16 mouse cellular contexts compared by ENCODE assay signal in the genomic region with DNA sequence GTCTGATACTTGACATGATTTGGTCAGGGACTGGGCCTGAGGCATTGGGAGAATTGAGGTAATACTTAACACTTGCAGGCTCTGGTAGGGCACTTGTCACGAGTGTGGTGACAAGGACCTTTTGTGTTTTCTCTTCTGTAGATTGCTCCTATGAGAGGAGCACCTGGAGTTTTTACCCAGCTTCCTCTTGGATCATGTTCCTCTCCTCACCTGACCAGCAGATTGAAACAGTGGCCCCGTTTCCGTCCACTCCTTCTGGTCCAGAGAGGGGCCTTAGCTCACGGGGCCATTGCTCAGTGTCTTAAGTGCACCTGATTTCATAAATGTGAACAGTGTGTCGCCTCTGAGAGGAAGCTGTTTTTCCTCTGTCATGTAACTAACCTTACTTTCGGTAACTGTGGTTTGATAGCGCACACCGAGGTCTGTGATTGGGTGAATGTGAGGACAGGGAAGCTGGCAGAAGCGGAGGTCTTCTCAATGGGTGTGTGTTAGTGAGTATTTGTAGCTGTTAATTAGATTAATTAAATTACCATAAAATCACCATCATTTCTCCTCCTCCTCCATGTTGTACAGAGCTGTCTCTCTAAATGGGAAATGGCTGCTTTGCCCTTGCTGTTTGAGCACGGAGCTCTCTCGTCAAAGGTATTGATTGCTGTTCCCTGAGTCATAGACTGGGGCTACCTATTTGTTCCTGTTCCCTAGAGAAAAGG. TPM values are rescaled to one million over a fixed set of nuclear protein-coding genes. Genes with fewer than 3 reads are reported as not detected.
A peak's percentile ranks its signal among the peaks of the same experiment; 100 is the strongest.
DNase-seq lines count a peak whose midpoint lies in the region; ATAC-seq lines count a peak whose summit lies in the region.
"Had no signal": no experiment of that assay in that cellular context is flagged by ENCODE, and none has a peak within 500 bp of the region (broad histone marks: within the 10 kb centered on the region; RNA-seq: fewer than 3 reads in every experiment).

No protein-coding gene starts in this region.

- no peak overlapping the region for H3K27ac ChIP-seq in forebrain, embryonic 16.5 days (ENCODE audit: low read length)
- no peak overlapping the region for H3K27ac ChIP-seq in forebrain, embryonic 10.5 days
- H3K27ac ChIP-seq: embryonic facial prominence, embryonic 12.5 days; midbrain, embryonic 10.5 days had no signal

- no peaks in the 10 kb centered on the region for H3K36me3 ChIP-seq in forebrain, embryonic 16.5 days (ENCODE audit: control insufficient read depth, insufficient read depth)
- H3K36me3 ChIP-seq in forebrain, embryonic 10.5 days (replicated peaks), result no peaks in the 10 kb centered on the region
- H3K36me3 ChIP-seq: embryonic facial prominence, embryonic 12.5 days; midbrain, embryonic 10.5 days had no signal

- H3K4me3 ChIP-seq in forebrain, embryonic 16.5 days (replicated peaks; ENCODE audit: low read length), result no peak overlapping the region
- no peak overlapping the region for H3K4me3 ChIP-seq in forebrain, embryonic 10.5 days
- H3K4me3 ChIP-seq: embryonic facial prominence, embryonic 12.5 days; midbrain, embryonic 10.5 days had no signal

- DNase-seq in forebrain, embryonic 10.5 days (ENCODE audit: extremely low spot score, low spot score), result no peak
- DNase-seq in CD4-positive helper T cell, adult 2 months (ENCODE audit: low read depth, low spot score), result peak; percentile 70
- DNase-seq in naive thymus-derived CD4-positive, alpha-beta T cell, adult 2 months (ENCODE audit: low read depth), result peak; percentile 59
- DNase-seq in heart, adult 11 months, result no peak
- no peak for DNase-seq in right cerebral cortex, postnatal 14 days
- no peak for DNase-seq in embryo, embryonic 9.5 days (ENCODE audit: extremely low spot score)
- DNase-seq: B cell, adult 2 months; cerebellum, postnatal 10 days; gastrocnemius, postnatal 25 days; kidney, adult 11 months; liver; lung, embryonic 14.5 days had no signal

- ATAC-seq in forebrain, embryonic 16.5 days, result peak; percentile 35
- ATAC-seq in common myeloid progenitor, adult 5-6 weeks (replicated peaks; ENCODE audit: low read depth, poor library complexity, severe bottlenecking), result peak; percentile 86

- H3K9ac ChIP-seq in forebrain, embryonic 16.5 days (replicated peaks; ENCODE audit: low read depth, low read length), result no peak overlapping the region
- H3K9ac ChIP-seq: embryonic facial prominence, embryonic 12.5 days; lung, embryonic 14.5 days had no signal

- no peaks in the 10 kb centered on the region for H3K27me3 ChIP-seq in forebrain, embryonic 16.5 days (replicated peaks; ENCODE audit: control insufficient read depth, insufficient read depth, low read length)
- H3K27me3 ChIP-seq in forebrain, embryonic 10.5 days (ENCODE audit: poor library complexity, severe bottlenecking), result no peaks in the 10 kb centered on the region
- H3K27me3 ChIP-seq: embryonic facial prominence, embryonic 12.5 days had no signal

- WGBS in forebrain, embryonic 16.5 days, result 52% methylated on average over 11 of the region's 11 CpGs
- WGBS in forebrain, embryonic 10.5 days, result 57% methylated on average over 11 of the region's 11 CpGs

- H3K4me1 ChIP-seq in forebrain, embryonic 16.5 days (replicated peaks; ENCODE audit: control insufficient read depth, insufficient read depth, low read length), result 0 out of 2 replicates have a peak, but pooled peaks cover 3% of the 10 kb centered on the region
- peaks cover 13% of the 10 kb centered on the region for H3K4me1 ChIP-seq in forebrain, embryonic 10.5 days

- H3K9me3 ChIP-seq in forebrain, embryonic 16.5 days (ENCODE audit: control insufficient read depth, low read length), result no peaks in the 10 kb centered on the region
- no peaks in the 10 kb centered on the region for H3K9me3 ChIP-seq in forebrain, embryonic 10.5 days
- H3K9me3 ChIP-seq: embryonic facial prominence, embryonic 12.5 days; midbrain, embryonic 10.5 days had no signal

- no peak overlapping the region for H3K4me2 ChIP-seq in forebrain, embryonic 16.5 days (ENCODE audit: low read length)
- H3K4me2 ChIP-seq: embryonic facial prominence, embryonic 12.5 days; lung, embryonic 14.5 days had no signal

RNA-seq across cellular contexts. Expression of a gene that starts 35.1 kb away (rescaled TPM):
- 15.3 and 19.9 TPM in 2 replicates for polyA plus RNA-seq in forebrain, embryonic 16.5 days (2015; fragmentation: Nextera tagmentation; extraction: Ambion mirVana)
- 10.4 and 11.0 TPM in 2 replicates for polyA plus RNA-seq in forebrain, embryonic 10.5 days (2016; fragmentation: Nextera tagmentation; extraction: Ambion mirVana)
- 35.5 and 42.4 TPM in 2 replicates for total RNA-seq in common myeloid progenitor, adult 5-6 weeks (2017)

Comparison
In these comparisons a context has a peak if more than half of its experiments do, and no peak if none do; other contexts are left out.
1. DNase-seq: peak in CD4-positive helper T cell, adult 2 months (single experiment) and naive thymus-derived CD4-positive, alpha-beta T cell, adult 2 months (single experiment); none in forebrain, embryonic 10.5 days (single experiment), heart, adult 11 months (single experiment), right cerebral cortex, postnatal 14 days (single experiment) and embryo, embryonic 9.5 days (single experiment).